Mouse (Mus musculus): ENCODE measurements around the gene Olfr488. TPM values are rescaled to one million over a fixed set of nuclear protein-coding genes. Genes with fewer than 3 reads are reported as not detected.

Gene Olfr488
- total RNA-seq (2023), result not detected

GRCm38 (mm10) chr7:108258247-108258646 is at the start of gene Olfr488:
Olfr488 (minus strand) TSS chr7:108258347.

GRCm38 (mm10) chr7:108288834-108289233 is 30.7 kb upstream of the Olfr488 start, which contains the start of gene Olfr490:
Olfr490 (minus strand) TSS chr7:108288934.

GRCm38 (mm10) chr7:108214536-108214935 is 43.6 kb downstream of the Olfr488 start, which contains the start of gene Olfr487:
Olfr487 (minus strand) TSS chr7:108214636.

Other genes starting within 250 kb of the Olfr488 start
- gene Olfr478, start 224.4 kb downstream of the Olfr488 start, total RNA-seq (2023), result not detected
- not detected for gene Olfr479, start 207.7 kb downstream of the Olfr488 start, total RNA-seq (2023)
- gene Olfr480, start 191.0 kb downstream of the Olfr488 start, total RNA-seq (2023), result not detected
- not detected for gene Olfr481, start 178.5 kb downstream of the Olfr488 start, total RNA-seq (2023)
- gene Olfr482, start 160.8 kb downstream of the Olfr488 start, total RNA-seq (2023), result 1 to 10 TPM; 1.5 to 1.8 TPM
- gene Olfr483, start 157.5 kb downstream of the Olfr488 start, total RNA-seq (2023), result not detected
- gene Olfr484, start 130.9 kb downstream of the Olfr488 start, total RNA-seq (2023), result not detected
- not detected for gene Olfr485, start 98.5 kb downstream of the Olfr488 start, total RNA-seq (2023)
- not detected for gene Olfr486, start 85.6 kb downstream of the Olfr488 start, total RNA-seq (2023)
- not detected for gene Olfr487, start 43.7 kb downstream of the Olfr488 start, total RNA-seq (2023)
- not detected for gene Olfr490, start 30.6 kb upstream of the Olfr488 start, total RNA-seq (2023)
- not detected for gene Olfr491, start 55.1 kb upstream of the Olfr488 start, total RNA-seq (2023)
- not detected for gene Olfr492, start 65.3 kb upstream of the Olfr488 start, total RNA-seq (2023)
- not detected for gene Olfr493, start 88.6 kb upstream of the Olfr488 start, total RNA-seq (2023)
- not detected for gene Olfr494, start 107.0 kb upstream of the Olfr488 start, total RNA-seq (2023)
- gene Olfr495, start 134.8 kb upstream of the Olfr488 start, total RNA-seq (2023), result not detected
- gene Olfr497, start 162.1 kb upstream of the Olfr488 start, total RNA-seq (2023), result not detected
- not detected for gene Olfr498, start 207.0 kb upstream of the Olfr488 start, total RNA-seq (2023)